Mouse (Mus musculus) midbrain, embryonic 10.5 days (tissue): ENCODE measurements around the gene Laptm4a. TPM values are rescaled to one million over a fixed set of nuclear protein-coding genes. Genes with fewer than 3 reads are reported as not detected.

Source experiments
- polyA plus RNA-seq: library from polyadenylated mRNA; unstranded; fragments of >200 nt; fragmentation: Nextera tagmentation; extraction: Ambion mirVana; gene quantifications from 2 replicates; pipeline ENCODE4 v1.2.1, GENCODE M21; 2016

Gene Laptm4a
- polyA plus RNA-seq, 1 experiment from 2014 or later: 144 TPM

Other genes with a start within 250 kb of the Laptm4a start
- gene Pum2, start 247.5 kb upstream of the Laptm4a start, polyA plus RNA-seq: 67.4 TPM in 2 replicates
- 110 and 128 TPM in 2 replicates for gene Sdc1, start 150.3 kb upstream of the Laptm4a start, polyA plus RNA-seq
- gene Matn3, start 26.3 kb downstream of the Laptm4a start, polyA plus RNA-seq: 2.7 and 4.7 TPM in 2 replicates
- gene Wdr35, start 52.2 kb downstream of the Laptm4a start, polyA plus RNA-seq: 24.7 and 26.8 TPM in 2 replicates
- gene Ttc32, start 108.3 kb downstream of the Laptm4a start, polyA plus RNA-seq: 23.2 and 24.3 TPM in 2 replicates